Mouse (Mus musculus): ENCODE data around the gene Dhx58.
"Not testable (repeated sequence)": the region's sequence is repeated elsewhere in the genome, so short reads cannot be mapped to it uniquely, and the experiment has no call there.

The Dhx58 gene

DNA sequence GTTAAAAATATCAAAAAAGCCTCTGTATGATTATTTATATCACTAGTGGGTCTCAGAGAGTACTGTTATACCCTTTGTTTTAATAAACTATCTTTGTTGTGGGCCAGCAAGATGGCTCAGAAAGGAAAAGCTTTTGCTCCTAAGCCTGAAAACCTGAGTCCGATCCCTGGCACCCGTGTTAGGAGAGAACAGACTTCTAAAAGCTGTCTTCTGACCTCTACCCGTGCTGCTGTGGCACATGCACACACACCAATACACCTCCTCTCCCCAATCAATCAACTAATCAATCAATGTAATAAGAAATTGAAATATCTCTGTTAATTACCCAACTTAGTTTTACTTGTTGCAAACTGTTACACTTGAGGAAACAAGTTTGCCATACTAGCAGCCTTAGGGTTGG lies 3.4 kb downstream of the Dhx58 start:
- no peak for DNase-seq (ENCODE audit: low read depth)

DNA sequence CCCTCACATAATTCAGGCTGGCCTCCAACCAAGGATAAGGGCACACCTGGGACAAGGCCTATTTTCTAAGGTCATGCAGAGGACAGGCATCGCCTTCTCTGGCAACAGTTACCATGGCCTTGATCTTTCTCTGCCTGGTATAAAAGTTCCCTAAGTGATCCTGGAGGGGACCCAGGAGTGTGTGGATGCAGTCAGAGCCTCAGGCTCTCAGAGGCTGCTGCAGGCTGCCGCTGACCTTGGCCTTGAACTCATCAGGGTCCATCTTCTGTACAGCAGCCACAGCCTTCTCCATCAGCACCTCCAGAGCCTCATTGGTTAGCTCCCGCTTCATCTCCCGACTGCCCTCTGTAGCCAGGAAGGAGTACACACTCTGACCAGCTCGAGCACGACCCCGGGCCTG lies 6.2 kb downstream of the Dhx58 start:
- no peak for DNase-seq (ENCODE audit: low read depth)

DNA sequence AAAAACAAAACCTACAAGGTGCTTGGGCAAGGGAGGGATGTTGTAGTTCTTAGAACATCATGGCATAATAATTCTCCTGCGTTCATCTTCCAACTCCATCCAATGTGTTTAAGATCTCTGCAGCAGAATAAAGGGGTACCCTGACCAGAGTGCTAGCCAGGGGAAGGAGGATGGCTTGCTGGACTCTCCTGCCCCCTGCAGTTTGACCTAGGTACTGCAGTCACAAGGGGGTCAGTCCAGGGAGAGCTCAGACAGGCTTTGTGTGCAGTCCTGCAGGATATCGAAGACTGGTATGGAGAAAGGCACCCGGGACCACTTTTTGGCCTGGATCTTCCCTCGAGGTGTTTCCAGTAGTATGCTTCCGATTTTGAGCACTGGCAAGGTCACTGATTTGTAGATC lies 9.1 kb downstream of the Dhx58 start:
- no peak for DNase-seq (ENCODE audit: low read depth)

DNA sequence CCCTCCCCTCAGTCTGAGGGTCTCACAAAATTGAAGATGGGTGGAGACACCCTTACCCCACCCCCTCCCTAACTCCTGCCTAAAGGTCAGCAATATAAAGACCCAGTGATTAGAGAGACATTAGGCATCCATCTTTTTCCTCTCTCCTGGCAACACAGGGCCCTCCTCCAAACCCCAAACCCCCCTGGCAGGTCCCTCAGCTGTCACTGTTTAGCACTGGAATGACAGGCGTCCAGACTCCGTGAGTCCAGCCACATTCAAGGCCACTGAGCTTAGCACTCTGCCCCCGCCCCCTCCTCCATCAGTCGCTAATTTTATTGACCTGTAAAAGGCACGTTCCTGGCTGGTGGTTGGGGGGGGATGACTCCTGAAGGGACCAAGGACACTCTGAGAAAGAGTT lies 10.9 kb downstream of the Dhx58 start:
- no peak for DNase-seq (ENCODE audit: low read depth)

DNA sequence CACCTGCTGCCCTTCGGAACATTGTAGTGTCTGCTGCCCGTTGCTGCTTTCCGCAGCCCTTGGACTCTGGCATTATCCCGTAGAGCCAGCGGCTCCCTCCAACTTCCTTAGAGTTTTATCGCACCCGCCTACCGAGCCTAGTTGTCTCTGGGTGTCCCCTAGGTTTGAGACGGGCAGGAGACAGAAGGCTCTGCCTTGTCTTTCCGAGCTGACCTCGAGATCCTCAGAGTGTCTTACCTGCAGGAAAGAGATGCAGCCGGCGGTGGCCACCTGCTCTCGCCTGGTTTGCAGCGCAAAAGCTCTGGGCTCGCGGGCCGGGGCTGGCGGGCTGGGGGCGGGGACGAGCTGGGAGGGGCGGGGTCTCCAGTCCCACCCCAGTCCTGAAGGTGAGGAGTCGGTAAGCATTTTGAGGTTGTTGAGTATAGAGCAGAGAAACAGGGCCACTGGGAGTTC lies 11.9 kb downstream of the Dhx58 start, which contains the start of gene Zfp385c:
Gene Zfp385c (minus strand): TSS at position 292 of the 453 bp plus-strand sequence.
- no peak for DNase-seq (ENCODE audit: low read depth)

DNA sequence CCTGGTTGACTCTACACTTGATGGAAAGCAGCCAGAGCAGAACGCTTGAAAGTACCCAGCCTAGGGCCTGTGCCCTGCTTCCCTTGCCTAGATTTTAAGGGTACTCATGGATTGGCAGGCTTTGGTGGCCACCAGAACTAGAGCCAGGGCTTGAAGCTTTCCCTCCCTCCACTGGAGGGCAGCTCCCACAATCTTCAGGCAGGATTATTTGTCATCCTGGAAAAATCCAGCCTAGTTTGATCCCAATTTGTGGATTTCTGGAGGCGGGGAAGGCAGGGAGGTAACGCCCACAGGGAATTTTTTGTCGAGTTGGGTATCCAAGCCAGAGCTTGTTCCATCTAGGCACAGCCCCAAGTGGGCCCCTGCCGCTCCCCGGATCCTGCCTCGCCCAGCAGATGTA lies 13.7 kb downstream of the Dhx58 start:
- no peak for DNase-seq (ENCODE audit: low read depth)

DNA sequence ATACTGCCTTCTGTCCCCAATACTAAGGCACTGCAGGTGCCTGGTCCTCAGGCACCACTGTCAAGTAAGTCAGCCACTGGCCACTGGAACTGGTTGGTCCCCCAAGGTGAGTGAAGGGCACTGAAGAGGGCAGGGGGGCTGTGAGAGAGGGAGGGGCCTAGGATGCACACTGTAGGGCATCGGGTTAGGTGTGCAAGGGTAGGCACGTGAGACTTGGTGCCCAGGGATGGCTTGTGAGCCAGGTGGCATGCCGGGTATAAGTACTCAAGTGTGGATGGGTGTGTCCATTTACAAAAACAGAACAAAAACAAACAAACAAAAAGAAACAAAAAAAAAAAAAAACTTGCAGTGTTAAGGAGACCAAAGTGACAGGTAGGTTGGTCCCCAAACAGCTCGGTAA lies 15.6 kb downstream of the Dhx58 start:
- DNase-seq (ENCODE audit: low read depth): no peak

DNA sequence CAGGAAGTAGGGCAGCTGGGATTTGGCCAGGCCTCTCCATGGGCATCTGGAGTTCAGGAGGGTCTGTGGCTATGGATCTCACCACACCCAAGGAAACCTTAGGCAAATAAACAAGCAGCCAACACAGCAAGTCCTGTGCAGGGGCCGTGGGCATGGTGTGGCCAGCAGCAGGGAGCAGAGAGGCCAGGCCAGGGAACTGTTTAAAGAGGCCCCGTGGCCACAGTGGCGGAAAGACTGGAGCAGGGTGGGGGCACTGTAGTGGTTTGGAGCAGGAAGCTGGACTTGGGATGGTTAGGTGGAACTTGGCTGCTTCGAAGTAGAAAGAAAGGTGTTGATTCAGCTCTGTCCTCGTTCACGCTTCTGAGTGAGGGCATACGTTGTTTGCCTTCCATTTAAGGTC lies 16.8 kb downstream of the Dhx58 start:
- no peak for DNase-seq (ENCODE audit: low read depth)

DNA sequence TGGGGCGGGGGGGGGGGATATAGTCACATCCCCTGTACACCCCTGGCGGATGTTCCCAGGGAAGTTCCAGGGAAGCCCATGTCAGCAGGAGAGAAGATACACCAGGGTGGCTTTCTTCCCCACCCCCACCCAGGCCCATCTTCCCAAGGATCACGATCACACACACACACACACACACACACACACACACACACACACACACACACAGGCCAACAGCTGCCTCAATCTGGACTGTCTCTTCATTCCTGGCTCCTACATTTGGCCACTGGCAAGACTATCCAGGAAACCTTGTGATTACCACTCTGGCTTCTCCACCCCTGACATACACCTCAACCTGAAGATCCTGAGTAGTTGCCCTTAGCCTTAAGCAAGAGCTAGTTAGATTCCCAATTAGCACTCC lies 18.7 kb downstream of the Dhx58 start:
- no peak for DNase-seq (ENCODE audit: low read depth)

DNA sequence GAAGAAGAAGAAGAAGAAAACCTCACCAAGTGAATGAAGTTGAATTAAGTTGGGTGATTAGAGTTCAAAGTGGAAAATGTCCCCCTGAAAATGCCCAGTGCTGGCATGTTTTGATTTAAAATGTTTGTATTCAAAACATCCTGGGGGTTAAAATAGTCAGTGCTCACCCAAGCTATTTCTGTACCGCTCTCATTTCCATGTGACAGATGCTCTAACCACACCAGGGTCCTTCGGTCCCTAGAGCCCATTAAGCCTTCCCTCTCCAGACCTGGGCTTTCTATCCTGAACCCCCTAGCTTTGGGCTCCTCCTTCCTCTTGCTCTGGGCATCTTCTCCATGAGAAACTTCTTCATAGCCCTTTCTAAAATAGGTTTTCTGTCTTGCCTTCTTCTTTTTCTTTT lies 20.0 kb downstream of the Dhx58 start:
- DNase-seq (ENCODE audit: low read depth): no peak

DNA sequence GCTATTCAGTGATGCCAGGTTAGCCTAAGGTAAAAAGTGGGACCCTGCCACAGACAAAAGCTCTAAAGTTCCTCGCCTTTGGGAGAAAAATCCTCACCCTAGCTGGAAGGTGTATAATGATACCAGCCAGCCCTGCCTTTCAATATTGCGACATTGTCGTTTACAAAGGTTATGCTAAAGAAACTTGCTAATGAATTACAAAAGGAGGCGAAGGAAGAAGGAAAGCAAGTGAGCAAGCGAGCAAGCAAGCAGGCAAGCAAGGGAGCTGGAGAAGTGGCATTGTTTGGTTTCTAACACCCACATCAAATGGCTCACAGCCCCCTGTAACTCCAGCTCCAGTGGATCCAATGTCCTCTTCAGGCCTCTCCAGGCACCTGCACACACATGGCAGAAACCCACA lies 21.5 kb downstream of the Dhx58 start:
- no peak for DNase-seq (ENCODE audit: low read depth)

DNA sequence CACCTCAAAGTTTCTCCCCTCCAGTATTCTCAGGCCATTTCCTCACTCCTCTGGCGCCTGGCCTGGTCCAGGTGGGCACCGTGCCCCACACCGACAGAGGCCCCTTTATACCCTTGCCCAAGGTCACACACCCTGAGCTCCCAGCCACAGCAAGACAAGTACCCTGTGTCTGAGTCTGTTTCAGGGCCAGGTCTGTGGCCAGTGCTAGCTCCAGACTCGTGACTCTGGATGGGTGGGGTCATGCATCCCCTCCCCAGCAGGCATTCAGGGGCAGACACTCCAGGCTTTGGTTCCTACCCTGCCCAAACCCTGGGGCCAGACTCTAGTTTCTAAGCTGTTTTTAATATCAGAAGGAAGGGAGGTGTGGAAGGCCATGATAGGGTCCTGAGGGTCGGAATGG lies 22.2 kb downstream of the Dhx58 start:
- DNase-seq (ENCODE audit: low read depth): no peak

DNA sequence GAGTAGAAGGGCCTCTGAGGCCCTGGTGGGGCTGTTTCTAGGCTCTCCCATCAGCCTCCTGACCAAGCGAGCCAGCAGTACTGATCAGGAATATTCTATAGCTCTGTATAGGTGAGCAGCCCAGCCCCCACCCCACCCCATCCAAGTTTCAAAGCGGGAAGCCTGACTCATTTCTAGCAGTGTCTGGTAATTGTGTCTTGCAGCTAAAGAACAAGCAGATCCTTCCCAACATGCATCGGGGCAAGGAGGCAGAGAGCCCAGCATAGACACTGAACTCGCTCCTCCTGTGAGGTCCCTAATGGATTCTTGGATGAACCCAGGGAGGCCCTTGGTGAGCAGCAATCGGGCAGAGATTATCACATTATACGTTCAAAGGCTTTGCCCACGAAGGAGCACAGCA lies 26.3 kb downstream of the Dhx58 start:
- DNase-seq (ENCODE audit: low read depth): no peak

DNA sequence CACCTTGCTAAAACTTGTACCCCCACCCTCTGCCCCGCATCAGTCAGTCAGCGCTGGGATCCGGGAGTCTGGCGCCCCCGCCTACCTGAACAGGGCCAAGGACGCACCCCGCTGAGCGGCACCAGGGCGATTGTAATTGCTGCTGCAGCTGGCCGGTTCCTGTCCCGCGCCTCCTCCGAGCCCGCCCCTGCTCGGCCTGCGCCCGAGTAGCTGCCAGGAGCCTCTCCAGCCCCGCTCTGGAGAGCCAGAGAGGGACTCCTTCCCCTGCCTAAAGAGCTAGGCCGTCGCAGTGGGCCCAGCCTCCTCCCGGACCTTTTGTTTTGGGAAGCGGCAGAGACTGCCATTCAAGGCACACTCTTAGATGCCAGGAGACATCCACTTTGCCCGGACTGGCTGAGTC lies 30.9 kb downstream of the Dhx58 start:
- no peak for DNase-seq (ENCODE audit: low read depth)

DNA sequence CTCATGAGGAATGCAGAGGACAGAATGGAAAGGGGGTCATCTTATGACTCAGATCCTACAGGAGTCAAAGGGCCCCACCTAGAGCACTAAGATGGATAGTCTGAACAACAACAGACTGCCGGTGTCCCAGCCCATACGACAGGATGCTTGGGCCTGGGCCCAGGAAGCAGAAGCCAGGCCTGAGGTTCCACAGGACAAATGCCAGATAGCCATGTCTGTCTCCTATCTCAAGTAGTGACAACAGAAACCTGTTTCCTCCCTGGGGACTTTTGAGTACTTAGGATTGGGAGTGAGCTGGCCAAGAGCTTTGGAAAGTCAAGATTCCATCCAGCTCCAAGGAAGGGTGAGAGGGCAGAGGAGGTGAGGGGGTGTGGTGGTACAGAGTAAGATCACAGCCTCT lies 32.1 kb downstream of the Dhx58 start:
- DNase-seq (ENCODE audit: low read depth): no peak

DNA sequence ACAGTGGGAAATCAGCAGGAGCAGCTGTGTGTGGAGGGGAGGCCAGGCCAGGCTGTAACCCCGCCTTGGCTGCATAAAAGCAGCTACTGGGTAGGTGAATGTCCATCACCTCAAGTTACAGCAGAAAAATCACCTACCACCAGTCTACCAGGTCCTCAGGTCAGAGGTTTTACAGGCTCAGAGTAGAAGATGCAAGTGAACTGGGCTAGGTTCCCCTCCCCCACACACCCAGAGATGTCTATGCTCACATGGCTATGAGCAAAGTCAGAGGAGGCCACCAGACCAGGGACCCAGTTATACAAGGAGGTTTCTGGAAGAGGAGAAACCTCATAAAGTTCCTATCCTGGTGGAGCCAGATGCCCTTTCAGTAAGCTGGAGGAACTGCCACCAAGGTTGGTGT lies 33.0 kb downstream of the Dhx58 start:
- no peak for DNase-seq (ENCODE audit: low read depth)

DNA sequence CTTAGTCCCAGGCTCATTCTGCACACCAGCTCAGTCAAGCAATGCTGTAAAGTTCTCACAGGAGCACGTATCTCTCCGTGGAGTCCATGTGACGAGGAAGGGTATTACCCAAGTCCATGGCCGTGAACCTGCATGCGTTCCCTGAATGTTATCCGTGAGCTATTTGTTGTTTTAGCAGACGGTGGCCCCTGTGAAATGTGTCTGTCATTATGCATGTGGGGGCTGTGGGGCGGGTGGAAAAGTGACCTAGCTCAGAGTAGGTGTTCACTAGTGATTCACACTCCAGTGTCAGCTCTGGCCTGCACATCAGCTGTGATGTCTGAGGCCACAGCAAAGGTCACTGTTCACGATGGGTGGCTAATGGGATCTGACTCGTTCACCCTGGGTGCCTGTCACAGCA lies 44.3 kb downstream of the Dhx58 start:
- no peak for DNase-seq (ENCODE audit: low read depth)

DNA sequence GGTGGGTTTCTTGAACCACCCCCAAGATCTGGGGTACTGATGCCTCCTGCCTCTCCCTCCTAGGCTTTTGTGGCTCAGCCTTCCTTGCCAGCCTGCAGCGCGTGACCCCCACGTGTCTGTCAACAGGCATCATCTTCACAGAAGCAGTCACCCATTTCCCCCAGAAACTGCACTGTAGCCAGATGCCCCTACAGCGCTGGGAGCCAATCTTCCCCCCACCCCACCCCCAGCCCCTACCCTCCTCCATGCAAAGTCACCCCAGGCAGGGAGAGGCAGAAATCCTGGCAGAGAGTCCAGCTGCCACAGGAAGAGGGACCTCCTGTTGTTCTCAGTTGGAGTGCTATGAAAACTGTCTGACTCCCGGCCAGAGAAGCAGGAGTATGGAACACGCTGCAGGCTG lies 47.6 kb downstream of the Dhx58 start:
- no peak for DNase-seq (ENCODE audit: low read depth)

DNA sequence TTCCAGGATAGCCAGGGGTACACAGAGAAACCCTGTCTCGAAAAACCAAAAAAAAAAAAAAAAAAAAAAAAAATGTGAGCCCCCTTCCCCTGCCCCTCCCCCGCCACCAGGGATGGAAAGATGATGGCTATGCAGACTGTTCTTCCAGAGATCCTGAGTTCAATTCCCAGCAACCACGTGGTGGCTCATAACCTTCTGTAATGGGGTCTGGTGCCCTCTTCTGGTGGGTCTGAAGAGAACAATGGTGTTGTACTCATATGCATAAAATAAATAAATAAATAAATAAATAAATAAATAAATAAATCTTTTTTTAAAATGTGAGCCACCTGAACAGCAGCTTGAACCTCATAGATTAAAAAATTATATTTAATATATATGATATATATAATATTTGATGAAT lies 48.5 kb downstream of the Dhx58 start:
- DNase-seq (ENCODE audit: low read depth): not testable (repeated sequence)

DNA sequence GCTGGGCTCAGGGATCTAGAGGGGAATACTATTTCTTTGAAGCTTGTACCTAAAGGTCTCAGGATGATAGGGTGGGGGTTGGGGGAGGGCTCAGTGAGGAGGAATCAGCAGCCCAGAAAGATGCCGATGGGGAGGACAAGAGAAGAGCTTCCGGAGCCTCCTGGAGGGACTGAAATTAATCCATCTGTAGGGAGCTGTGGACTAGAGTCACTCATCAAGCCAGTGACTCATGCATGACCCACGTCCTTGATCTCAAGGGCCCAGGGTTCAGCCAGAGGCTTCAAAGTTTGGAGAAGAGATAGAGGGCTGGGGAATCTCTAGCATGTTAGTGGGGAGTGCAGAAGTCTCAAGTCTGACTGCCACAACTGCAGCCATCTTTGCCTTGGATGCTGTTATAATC lies 52.3 kb downstream of the Dhx58 start:
- no peak for DNase-seq (ENCODE audit: low read depth)

DNA sequence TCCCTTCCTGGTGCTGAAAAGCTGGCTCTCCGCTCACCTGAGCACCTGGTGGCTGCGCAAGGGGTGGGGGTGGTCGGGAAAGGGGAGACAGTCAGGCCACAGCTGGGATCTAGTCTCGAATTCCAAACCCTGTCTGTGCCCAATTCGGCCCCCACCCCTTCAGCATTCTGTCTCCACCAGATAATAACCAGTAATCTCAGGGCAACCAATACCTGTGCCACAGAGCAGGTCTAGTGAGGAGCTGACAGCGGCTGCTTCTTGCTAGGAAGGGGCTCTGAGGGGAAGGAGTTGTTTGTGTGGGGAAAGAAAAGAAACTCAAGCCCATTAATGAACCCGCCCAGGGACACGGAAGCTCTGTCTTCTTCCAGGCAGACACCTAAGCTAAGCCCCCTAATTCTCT lies 52.9 kb downstream of the Dhx58 start:
- DNase-seq (ENCODE audit: low read depth): no peak

DNA sequence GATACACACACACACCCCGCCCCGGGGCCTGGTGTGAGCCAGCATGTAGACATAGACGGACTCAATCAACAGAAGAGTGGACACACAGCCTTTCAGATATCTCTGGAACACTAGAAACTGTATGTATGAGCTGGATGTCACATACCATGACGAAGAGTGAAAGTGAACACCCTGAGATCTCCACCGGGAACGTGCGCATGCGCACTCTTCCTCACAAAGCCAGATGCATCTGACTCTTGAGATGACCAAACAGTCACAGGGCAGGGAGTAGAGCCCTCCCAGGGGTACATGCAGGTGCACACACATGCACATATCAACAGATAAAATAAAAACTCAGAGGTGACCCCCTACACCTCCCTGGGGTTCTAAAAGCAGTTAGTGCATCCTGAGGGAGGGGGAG lies 55.7 kb downstream of the Dhx58 start:
- DNase-seq (ENCODE audit: low read depth): no peak

DNA sequence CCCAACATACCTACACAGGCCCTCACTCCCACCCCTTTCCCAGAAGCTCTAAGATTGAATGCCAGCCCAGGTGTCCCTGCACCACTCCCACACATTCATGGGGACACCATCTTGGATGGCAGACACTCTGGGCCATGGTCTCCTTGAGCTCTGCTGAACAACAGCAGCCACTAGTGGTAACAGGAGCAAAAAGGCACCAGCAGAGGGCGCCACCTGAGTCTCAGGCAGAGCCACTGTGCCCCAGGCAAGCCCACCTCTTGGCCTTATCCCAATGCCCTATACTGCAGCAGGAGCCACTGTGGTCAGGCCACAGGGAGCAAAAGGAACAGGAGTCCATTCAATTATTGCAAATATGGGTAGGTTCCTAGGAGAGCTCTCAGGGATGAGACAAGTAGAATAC lies 57.8 kb downstream of the Dhx58 start:
- no peak for DNase-seq (ENCODE audit: low read depth)

Measured in fibroblast of lung, adult 2 months (primary cell).